Mouse (Mus musculus) lung, embryonic 14.5 days (tissue): Measurements from ENCODE around the gene Map3k20. TPM values are rescaled to one million over a fixed set of nuclear protein-coding genes. Genes with fewer than 3 reads are reported as not detected.

Experiments used
- ATAC-seq: fragments of 200-750 bp; cut with Nextera tagmentation; 2 replicates; pipeline ENCODE4 v1.8.0; 2017; ENCODE audit warnings: mild to moderate bottlenecking, moderate TSS enrichment, moderate library complexity; ENCODE audit not compliant: insufficient read depth
- DNase-seq: peaks from one replicate; pipeline ENCODE4 v3.0.0-alpha.2; 2015
- H3K27ac ChIP-seq: fragments of 300-500 bp; sonication (generic); 2 replicates; pipeline ENCODE4 v1.5.1; 2014; ENCODE audit warnings: low read depth, mild to moderate bottlenecking, moderate library complexity
- H3K27me3 ChIP-seq: fragments of 300-500 bp; sonication (generic); 2 replicates; pipeline ENCODE4 v1.6.1; 2014; ENCODE audit warnings: low read length, control low read depth; ENCODE audit not compliant: insufficient read depth
- H3K36me3 ChIP-seq: fragments of 300-500 bp; sonication (generic); 2 replicates; pipeline ENCODE4 v1.6.1; 2014; ENCODE audit warnings: control low read depth; ENCODE audit not compliant: insufficient read depth
- H3K4me1 ChIP-seq: fragments of 300-500 bp; sonication (generic); 2 replicates; pipeline ENCODE4 v1.6.1; 2014; ENCODE audit warnings: antibody characterized with exemption, control low read depth; ENCODE audit not compliant: insufficient read depth
- H3K4me2 ChIP-seq: fragments of 300-500 bp; sonication (generic); 2 replicates; pipeline ENCODE4 v1.6.1; 2014; ENCODE audit warnings: mild to moderate bottlenecking
- H3K4me3 ChIP-seq: fragments of 300-500 bp; sonication (generic); 2 replicates; pipeline ENCODE4 v1.5.1; 2014; ENCODE audit warnings: low read depth, low read length
- H3K9ac ChIP-seq: fragments of 300-500 bp; sonication (generic); 2 replicates; pipeline ENCODE4 v1.6.1; 2014
- H3K9me3 ChIP-seq: fragments of 300-500 bp; sonication (generic); 2 replicates; pipeline ENCODE4 v1.6.1; 2016; ENCODE audit warnings: low read depth, low read length, control low read depth
- CTCF ChIP-seq: IDR thresholded peaks from 2 replicates; pipeline ENCODE4 v1.5.1; 2016; ENCODE audit warnings: antibody characterized with exemption, low read depth
- WGBS: fragments of 180-500 bp; shearing (Covaris S2); extraction: QIAGEN DNeasy Blood & Tissue Kit; methylation state at CpG from one replicate; pipeline ENCODE4 v1.1.7; 2014; 5-methylcytosine and 5-hydroxymethylcytosine counted together
- polyA plus RNA-seq: library from polyadenylated mRNA; unstranded; fragments of >200 nt; fragmentation: Nextera tagmentation; extraction: Ambion mirVana; gene quantifications from 2 replicates; pipeline ENCODE4 v1.2.1, GENCODE M21; 2014

The Map3k20 gene
- polyA plus RNA-seq, 1 experiment from 2014 or later = 36.4 TPM

GRCm38 (mm10) chr2:72361572-72361971 is 76.1 kb downstream of the Map3k20 start:
- ATAC-seq = no peak
- no peak for TF ChIP-seq CTCF
- Histone ChIP-seq H3K4me2 (no peak overlapping the region), H3K9ac (no peak overlapping the region), H3K9me3 (no peaks in the 10 kb centered on the region), H3K27me3 (no peaks in the 10 kb centered on the region), H3K27ac (no peak overlapping the region), H3K4me1 (0 out of 2 replicates have a peak, but pooled peaks cover 3% of the 10 kb centered on the region), H3K36me3 (no peaks in the 10 kb centered on the region), H3K4me3 (no peak overlapping the region)
- peak; percentile 8 for DNase-seq
- 68% methylated on average over 3 of the region's 3 CpGs for WGBS

GRCm38 (mm10) chr2:72363449-72363848 is 78.0 kb downstream of the Map3k20 start:
- 93% methylated on average over 1 of the region's 1 CpGs for WGBS
- Histone ChIP-seq H3K9me3 (no peaks in the 10 kb centered on the region), H3K27me3 (no peaks in the 10 kb centered on the region), H3K4me2 (no peak overlapping the region), H3K27ac (no peak overlapping the region), H3K9ac (no peak overlapping the region), H3K4me1 (0 out of 2 replicates have a peak, but pooled peaks cover 3% of the 10 kb centered on the region), H3K4me3 (no peak overlapping the region), H3K36me3 (no peaks in the 10 kb centered on the region)
- no peak for DNase-seq
- no peak for TF ChIP-seq CTCF
- no peak for ATAC-seq

DNA sequence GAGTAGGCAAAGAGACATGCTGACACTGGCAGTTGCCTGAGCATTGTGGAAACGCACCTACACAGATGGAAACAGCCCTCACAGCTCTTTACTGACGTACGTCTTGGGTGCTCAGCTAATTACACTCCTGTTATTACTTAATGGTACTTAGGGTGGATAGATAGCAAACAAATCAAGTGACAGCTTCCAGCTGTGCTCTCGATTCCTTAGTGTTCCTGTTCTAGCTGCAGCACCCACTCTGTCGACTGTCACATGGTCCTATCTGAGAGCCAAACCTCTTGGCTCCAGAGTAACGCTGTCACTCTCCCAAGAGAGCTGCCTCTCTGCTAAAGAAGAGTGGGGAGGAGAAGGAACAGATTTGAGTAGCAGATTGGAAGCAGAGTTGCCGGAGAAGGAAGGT is 80.5 kb downstream of the Map3k20 start:
- H3K27me3 ChIP-seq = no peaks in the 10 kb centered on the region
- H3K4me2 ChIP-seq = no peak overlapping the region
- no peak overlapping the region for H3K9ac ChIP-seq
- ATAC-seq (peak; percentile 35), DNase-seq (peak; percentile 70)
- no peak for TF ChIP-seq CTCF
- WGBS = 23% methylated on average over 7 of the region's 7 CpGs
- no peak overlapping the region for H3K27ac ChIP-seq
- H3K36me3 ChIP-seq = 0 out of 2 replicates have a peak, but pooled peaks cover 1% of the 10 kb centered on the region
- peaks cover 6% of the 10 kb centered on the region; the same call in 1 of the 2 replicates for H3K4me1 ChIP-seq
- no peaks in the 10 kb centered on the region for H3K9me3 ChIP-seq
- H3K4me3 ChIP-seq = no peak overlapping the region

DNA sequence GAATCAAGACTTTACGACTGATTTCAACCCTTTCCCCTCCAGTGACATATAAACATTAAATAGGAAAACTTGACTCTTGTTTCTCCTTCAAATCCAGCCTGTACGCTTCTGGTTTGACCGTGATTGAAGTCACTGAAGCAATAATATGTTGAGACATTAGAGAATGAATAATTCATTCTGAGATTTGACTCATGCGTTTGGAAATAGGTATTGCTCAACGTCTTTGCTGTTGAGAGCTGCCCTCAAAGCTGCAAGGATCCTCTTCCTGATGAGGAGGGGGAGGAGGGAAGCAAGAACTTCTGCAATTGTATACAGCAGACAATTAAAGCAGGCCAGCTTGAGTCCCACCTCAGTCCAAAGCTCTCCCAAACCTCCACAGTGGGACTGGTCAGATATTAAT is 81.1 kb downstream of the Map3k20 start:
- TF ChIP-seq CTCF = no peak
- no peak overlapping the region for H3K27ac ChIP-seq
- no peak for ATAC-seq
- H3K4me2 ChIP-seq = no peak overlapping the region
- WGBS = 56% methylated on average over 5 of the region's 5 CpGs
- H3K27me3 ChIP-seq = no peaks in the 10 kb centered on the region
- no peaks in the 10 kb centered on the region for H3K9me3 ChIP-seq
- no peak overlapping the region for H3K4me3 ChIP-seq
- DNase-seq = peak; percentile 18
- H3K9ac ChIP-seq = no peak overlapping the region
- peaks cover 6% of the 10 kb centered on the region; the same call in 1 of the 2 replicates for H3K4me1 ChIP-seq
- H3K36me3 ChIP-seq = peaks cover 7% of the 10 kb centered on the region; the same call in 1 of the 2 replicates

DNA sequence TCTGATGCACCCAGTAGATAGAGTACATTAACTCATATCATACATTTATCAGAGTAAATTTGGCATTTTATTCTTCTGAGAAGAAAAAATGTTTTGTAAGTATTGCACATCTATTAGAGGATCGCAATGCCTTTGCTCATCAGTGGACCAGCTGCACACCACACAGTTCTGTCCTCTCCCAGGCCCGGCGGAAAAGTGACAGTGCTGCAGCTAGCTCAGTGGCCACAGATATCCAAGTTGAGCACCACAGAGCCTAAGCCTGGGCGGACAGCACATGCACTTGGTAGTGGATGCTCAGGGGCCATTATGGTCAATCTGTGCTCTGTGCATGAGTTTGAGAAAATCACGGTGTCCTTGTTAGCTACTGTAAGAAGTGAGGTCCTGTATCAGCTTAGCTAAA is 82.4 kb downstream of the Map3k20 start:
- ATAC-seq (no peak), DNase-seq (no peak)
- no peak overlapping the region for H3K9ac ChIP-seq
- WGBS = 92% methylated on average over 5 of the region's 5 CpGs
- H3K4me1 ChIP-seq = peaks cover 6% of the 10 kb centered on the region; the same call in 1 of the 2 replicates
- no peak overlapping the region for H3K27ac ChIP-seq
- H3K4me3 ChIP-seq = no peak overlapping the region
- H3K9me3 ChIP-seq = no peaks in the 10 kb centered on the region
- H3K4me2 ChIP-seq = no peak overlapping the region
- peaks cover 16% of the 10 kb centered on the region; the same call in 1 of the 2 replicates for H3K36me3 ChIP-seq
- TF ChIP-seq CTCF = no peak
- no peaks in the 10 kb centered on the region for H3K27me3 ChIP-seq

GRCm38 (mm10) chr2:72369140-72369600 is 83.7 kb downstream of the Map3k20 start:
- H3K4me2 ChIP-seq = no peak overlapping the region
- peak; percentile 56; the same call in 1 of the 2 replicates for ATAC-seq
- H3K9me3 ChIP-seq = no peaks in the 10 kb centered on the region
- 18% methylated on average over 6 of the region's 6 CpGs for WGBS
- H3K4me3 ChIP-seq = no peak overlapping the region
- DNase-seq = peak; percentile 53
- no peaks in the 10 kb centered on the region for H3K27me3 ChIP-seq
- H3K27ac ChIP-seq = peak overlapping the region; percentile 65
- no peak overlapping the region for H3K9ac ChIP-seq
- TF ChIP-seq CTCF = no peak
- H3K4me1 ChIP-seq = peaks cover 6% of the 10 kb centered on the region; the same call in 1 of the 2 replicates
- peaks cover 20% of the 10 kb centered on the region; the same call in 1 of the 2 replicates for H3K36me3 ChIP-seq

GRCm38 (mm10) chr2:72372136-72372535 is 86.7 kb downstream of the Map3k20 start:
- Histone ChIP-seq H3K4me3 (no peak overlapping the region), H3K27me3 (no peaks in the 10 kb centered on the region), H3K4me1 (peaks cover 3% of the 10 kb centered on the region; the same call in 1 of the 2 replicates), H3K9ac (no peak overlapping the region), H3K36me3 (peaks cover 31% of the 10 kb centered on the region; the same call in 1 of the 2 replicates), H3K9me3 (no peaks in the 10 kb centered on the region), H3K4me2 (no peak overlapping the region), H3K27ac (no peak overlapping the region)
- TF ChIP-seq CTCF = no peak
- ATAC-seq (no peak), DNase-seq (no peak)
- WGBS = 79% methylated on average over 13 of the region's 13 CpGs
